Mouse (Mus musculus): ENCODE data around the gene Tnfaip8l2. TPM values are rescaled to one million over a fixed set of nuclear protein-coding genes. Genes with fewer than 3 reads are reported as not detected.
A peak's percentile ranks its signal among the peaks of the same experiment; 100 is the strongest.

Tnfaip8l2 gene
- polyA plus RNA-seq, 1 experiment, result 2.0 TPM

DNA sequence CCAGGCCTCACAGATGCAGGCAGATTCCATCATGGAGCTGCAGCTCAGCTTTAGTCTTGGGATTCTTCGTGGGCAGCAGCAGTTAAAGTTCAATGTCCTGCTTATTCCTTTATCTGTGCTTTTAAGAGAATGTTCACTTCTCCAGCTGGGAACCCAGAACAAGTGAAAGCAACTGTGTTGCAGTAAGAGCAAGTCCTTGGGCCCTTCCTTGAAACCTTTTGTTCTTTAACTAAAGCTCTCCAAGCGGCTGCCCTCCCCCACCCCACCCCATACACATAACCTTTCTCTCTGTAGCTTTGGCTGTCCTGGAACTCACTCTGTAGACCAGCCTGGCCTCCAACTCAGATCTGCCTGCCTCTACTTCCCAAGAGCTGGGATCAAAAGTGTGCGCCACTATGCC is 34.3 kb upstream of the Tnfaip8l2 start:
- WGBS, result 64% methylated on average over 3 of the region's 3 CpGs
- no peak for TF ChIP-seq CTCF (IDR thresholded peaks at IDR 0.05; ENCODE audit: borderline replicate concordance, insufficient read depth, low read depth, low read length)
- no peak for TF ChIP-seq POLR2A (IDR thresholded peaks at IDR 0.05; ENCODE audit: borderline replicate concordance, insufficient read depth, low read length)
- no peak for DNase-seq

DNA sequence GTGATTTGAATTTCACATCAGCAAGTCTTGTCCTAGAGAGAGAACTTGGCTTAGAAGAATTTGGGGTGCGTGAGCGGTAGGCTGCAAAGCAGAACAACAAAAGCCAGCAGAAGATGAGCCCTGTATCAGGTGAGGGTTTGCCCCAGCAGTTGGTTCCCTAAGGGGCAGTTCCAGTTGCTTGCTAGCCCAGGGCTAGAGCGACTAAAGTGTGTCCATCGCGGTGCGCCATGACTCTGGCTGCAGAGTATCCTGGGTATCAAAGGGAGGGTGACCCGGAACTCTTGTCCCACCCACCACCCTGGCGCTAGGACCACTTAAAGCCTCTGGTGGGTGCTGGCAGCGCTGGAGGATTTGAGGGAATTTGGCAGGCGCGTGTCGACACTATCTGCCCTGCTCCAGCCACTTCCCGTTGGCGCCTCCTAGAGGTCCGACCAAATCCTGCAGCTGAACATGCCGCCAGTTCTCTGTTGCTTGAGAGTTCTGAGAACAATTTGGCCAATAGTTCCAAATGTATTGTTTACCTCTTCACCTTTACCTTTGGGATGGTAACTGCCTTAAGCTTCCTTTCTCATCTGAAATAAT is 31.9 kb upstream of the Tnfaip8l2 start:
- TF ChIP-seq POLR2A (IDR thresholded peaks at IDR 0.05; ENCODE audit: borderline replicate concordance, insufficient read depth, low read length), result no peak
- peak; percentile 89 for TF ChIP-seq CTCF (IDR thresholded peaks at IDR 0.05; ENCODE audit: borderline replicate concordance, insufficient read depth, low read depth, low read length)
- peak; percentile 81 to 88 for DNase-seq
- WGBS, result 16% methylated on average over 16 of the region's 16 CpGs
- Histone ChIP-seq H3K27ac (ENCODE audit: insufficient read depth, low read length) (no peak overlapping the region), H3K4me1 (ENCODE audit: control insufficient read depth, insufficient read depth, low read length) (no peaks in the 10 kb centered on the region), H3K27me3 (ENCODE audit: control insufficient read depth, insufficient read depth, low read length) (no peaks in the 10 kb centered on the region), H3K4me3 (replicated peaks; ENCODE audit: insufficient read depth, low read depth, low read length) (no peak overlapping the region)

More for the DNA sequence above, 34.3 kb upstream of the Tnfaip8l2 start:
- no peaks in the 10 kb centered on the region for H3K27me3 ChIP-seq (ENCODE audit: control insufficient read depth, insufficient read depth, low read length)
- no peak overlapping the region for H3K27ac ChIP-seq (ENCODE audit: insufficient read depth, low read length)
- no peaks in the 10 kb centered on the region for H3K4me1 ChIP-seq (ENCODE audit: control insufficient read depth, insufficient read depth, low read length)
- H3K4me3 ChIP-seq (replicated peaks; ENCODE audit: insufficient read depth, low read depth, low read length), result no peak overlapping the region

DNA sequence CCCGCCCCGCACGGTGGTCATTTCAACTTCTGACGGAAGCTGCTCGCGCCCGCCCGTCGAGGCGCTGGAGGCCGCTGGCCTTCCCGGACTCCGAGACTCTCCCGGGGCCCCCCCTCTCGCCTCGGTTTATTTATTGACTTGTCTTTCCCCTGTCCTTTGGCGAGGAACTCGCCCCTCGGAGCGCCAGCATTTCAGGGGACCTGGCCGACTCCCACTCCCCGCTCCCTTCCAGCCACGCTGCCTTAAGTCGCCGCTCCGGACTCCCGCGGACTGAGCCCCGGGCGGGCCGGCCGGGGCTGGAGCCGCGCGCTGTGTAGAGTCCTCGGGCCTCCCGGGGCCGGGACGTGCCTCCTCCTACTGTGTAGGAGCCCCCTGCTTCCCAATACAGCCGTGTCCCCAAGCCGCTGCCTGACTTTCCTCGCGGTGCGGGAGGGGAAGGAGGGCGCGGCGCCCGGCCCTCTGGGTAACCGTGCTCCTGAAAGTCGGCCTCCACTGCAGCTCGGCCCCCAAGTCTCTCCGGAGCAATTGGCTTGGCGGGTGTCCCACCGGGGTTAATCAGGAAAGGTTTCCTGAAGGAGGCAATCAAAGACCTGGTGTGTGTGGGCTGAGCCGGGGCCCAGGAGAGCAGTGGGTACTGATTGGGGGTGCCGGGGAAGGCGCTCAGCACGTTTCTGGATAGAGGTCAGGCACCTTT is 31.2 kb upstream of the Tnfaip8l2 start:
- Histone ChIP-seq H3K27ac (ENCODE audit: insufficient read depth, low read length) (no peak overlapping the region), H3K4me3 (replicated peaks; ENCODE audit: insufficient read depth, low read depth, low read length) (no peak overlapping the region), H3K4me1 (ENCODE audit: control insufficient read depth, insufficient read depth, low read length) (no peaks in the 10 kb centered on the region), H3K27me3 (ENCODE audit: control insufficient read depth, insufficient read depth, low read length) (no peaks in the 10 kb centered on the region)
- WGBS, result 54% methylated on average over 58 of the region's 58 CpGs
- TF ChIP-seq POLR2A (IDR thresholded peaks at IDR 0.05; ENCODE audit: borderline replicate concordance, insufficient read depth, low read length), result no peak
- no peak for TF ChIP-seq CTCF (IDR thresholded peaks at IDR 0.05; ENCODE audit: borderline replicate concordance, insufficient read depth, low read depth, low read length)
- DNase-seq, result peak; percentile 23 to 43

DNA sequence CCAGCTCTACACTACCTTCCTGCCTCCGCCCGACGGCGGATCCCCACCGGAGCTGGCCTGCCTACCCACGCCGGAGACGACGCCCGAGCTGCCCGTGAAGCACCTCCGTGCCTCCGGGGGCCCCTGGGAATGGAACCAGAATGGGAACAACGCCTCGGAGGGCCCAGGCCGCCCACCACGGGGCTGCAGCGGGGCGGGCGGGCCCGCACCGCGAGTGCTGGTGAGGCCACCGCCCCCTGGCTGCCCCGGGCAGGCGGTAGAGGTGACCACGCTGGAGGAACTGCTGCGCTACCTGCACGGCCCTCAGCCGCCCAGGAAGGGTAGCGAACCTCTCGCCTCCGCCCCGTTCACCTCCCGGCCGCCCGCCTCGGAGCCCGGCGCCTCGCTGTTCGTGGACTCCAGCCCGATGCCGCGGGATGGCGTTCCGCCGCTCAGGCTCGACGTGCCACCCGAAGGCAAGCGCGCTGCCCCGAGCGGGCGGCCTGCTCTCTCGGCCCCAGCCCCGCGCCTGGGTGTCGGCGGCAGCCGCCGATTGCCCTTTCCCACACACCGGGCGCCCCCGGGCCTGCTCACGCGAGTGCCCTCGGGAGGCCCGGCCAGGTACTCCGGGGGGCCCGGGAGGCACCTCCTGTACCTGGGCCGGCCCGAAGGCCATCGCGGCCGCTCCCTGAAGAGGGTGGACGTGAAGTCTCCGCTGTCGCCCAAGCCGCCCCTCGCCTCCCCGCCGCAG is 30.5 kb upstream of the Tnfaip8l2 start:
- Histone ChIP-seq H3K4me1 (ENCODE audit: control insufficient read depth, insufficient read depth, low read length) (no peaks in the 10 kb centered on the region), H3K27me3 (ENCODE audit: control insufficient read depth, insufficient read depth, low read length) (no peaks in the 10 kb centered on the region), H3K27ac (ENCODE audit: insufficient read depth, low read length) (no peak overlapping the region), H3K4me3 (replicated peaks; ENCODE audit: insufficient read depth, low read depth, low read length) (no peak overlapping the region)
- WGBS, result 72% methylated on average over 84 of the region's 84 CpGs
- TF ChIP-seq POLR2A (IDR thresholded peaks at IDR 0.05; ENCODE audit: borderline replicate concordance, insufficient read depth, low read length), result no peak
- no peak for TF ChIP-seq CTCF (IDR thresholded peaks at IDR 0.05; ENCODE audit: borderline replicate concordance, insufficient read depth, low read depth, low read length)
- DNase-seq, result peak in 1 of 2 experiments; percentile 30

DNA sequence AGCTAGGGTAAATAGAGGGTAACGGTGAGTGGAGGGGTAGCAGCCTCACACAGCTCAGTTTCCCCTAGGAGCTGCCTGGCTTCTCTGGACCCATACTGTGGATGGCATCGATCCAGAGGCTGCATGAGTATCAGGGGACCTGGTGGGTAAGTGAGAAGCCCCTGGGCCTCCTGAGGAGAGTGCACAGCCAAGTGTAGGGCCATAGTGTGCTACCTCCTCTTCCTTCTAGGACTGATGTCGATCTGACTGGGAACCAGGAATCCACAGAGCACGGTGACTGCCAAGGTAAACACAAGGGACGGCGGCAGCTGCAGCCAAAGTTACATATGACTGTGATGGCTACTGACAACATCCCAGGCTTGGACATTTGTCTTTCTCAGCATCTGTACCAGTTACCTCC is 28.9 kb upstream of the Tnfaip8l2 start:
- Histone ChIP-seq H3K27ac (ENCODE audit: insufficient read depth, low read length) (no peak overlapping the region), H3K4me3 (replicated peaks; ENCODE audit: insufficient read depth, low read depth, low read length) (no peak overlapping the region), H3K4me1 (ENCODE audit: control insufficient read depth, insufficient read depth, low read length) (no peaks in the 10 kb centered on the region), H3K27me3 (ENCODE audit: control insufficient read depth, insufficient read depth, low read length) (no peaks in the 10 kb centered on the region)
- TF ChIP-seq CTCF (IDR thresholded peaks at IDR 0.05; ENCODE audit: borderline replicate concordance, insufficient read depth, low read depth, low read length) (no peak), POLR2A (IDR thresholded peaks at IDR 0.05; ENCODE audit: borderline replicate concordance, insufficient read depth, low read length) (no peak)
- no peak for DNase-seq
- WGBS, result 52% methylated on average over 6 of the region's 6 CpGs

DNA sequence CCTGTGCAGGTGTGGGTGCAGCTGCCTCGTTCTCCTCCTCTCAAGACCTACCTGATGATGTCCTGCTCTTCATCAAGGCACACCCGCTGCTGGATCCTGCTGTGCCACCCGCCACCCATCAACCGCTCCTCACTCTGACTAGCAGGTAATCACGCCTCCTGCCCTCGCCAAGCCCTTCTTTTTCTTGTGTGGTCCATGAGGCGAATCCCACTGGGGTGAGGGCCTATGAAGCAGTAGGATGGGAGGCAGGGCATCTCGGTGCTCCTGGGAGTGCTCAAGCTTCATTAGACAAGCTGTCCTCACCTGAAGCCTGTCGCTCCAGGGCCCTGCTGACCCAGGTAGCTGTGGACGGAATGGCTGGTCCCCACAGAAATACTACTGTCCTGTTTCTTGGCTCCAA is 27.8 kb upstream of the Tnfaip8l2 start:
- no peak for DNase-seq
- Histone ChIP-seq H3K4me1 (ENCODE audit: control insufficient read depth, insufficient read depth, low read length) (no peaks in the 10 kb centered on the region), H3K27me3 (ENCODE audit: control insufficient read depth, insufficient read depth, low read length) (no peaks in the 10 kb centered on the region), H3K27ac (ENCODE audit: insufficient read depth, low read length) (no peak overlapping the region), H3K4me3 (replicated peaks; ENCODE audit: insufficient read depth, low read depth, low read length) (no peak overlapping the region)
- WGBS, result 90% methylated on average over 10 of the region's 10 CpGs
- TF ChIP-seq CTCF (IDR thresholded peaks at IDR 0.05; ENCODE audit: borderline replicate concordance, insufficient read depth, low read depth, low read length) (no peak), POLR2A (IDR thresholded peaks at IDR 0.05; ENCODE audit: borderline replicate concordance, insufficient read depth, low read length) (no peak)

DNA sequence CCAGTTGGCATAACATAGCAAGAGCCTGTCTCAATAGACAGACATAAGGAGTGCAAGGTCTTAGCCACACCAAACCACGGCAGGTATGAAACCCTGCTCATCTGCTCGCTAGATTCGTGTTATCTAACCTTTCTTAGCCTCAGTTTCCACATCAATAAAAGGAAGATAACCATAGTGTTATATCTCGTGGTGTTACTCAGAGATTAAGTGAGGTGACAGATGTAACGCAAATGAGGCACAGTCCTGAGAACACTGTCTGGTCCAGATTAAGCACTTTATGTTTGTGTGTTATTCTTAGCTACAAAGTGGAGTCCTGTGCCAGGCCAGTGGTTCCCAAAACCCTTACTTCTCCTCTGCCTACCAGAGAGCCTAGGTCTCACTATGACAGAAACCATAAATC is 22.7 kb upstream of the Tnfaip8l2 start:
- Histone ChIP-seq H3K27ac (ENCODE audit: insufficient read depth, low read length) (no peak overlapping the region), H3K4me3 (replicated peaks; ENCODE audit: insufficient read depth, low read depth, low read length) (no peak overlapping the region), H3K4me1 (ENCODE audit: control insufficient read depth, insufficient read depth, low read length) (peaks cover 24% of the 10 kb centered on the region), H3K27me3 (ENCODE audit: control insufficient read depth, insufficient read depth, low read length) (no peaks in the 10 kb centered on the region)
- DNase-seq, result no peak
- no peak for TF ChIP-seq CTCF (IDR thresholded peaks at IDR 0.05; ENCODE audit: borderline replicate concordance, insufficient read depth, low read depth, low read length)
- WGBS, result 55% methylated on average over 5 of the region's 5 CpGs

DNA sequence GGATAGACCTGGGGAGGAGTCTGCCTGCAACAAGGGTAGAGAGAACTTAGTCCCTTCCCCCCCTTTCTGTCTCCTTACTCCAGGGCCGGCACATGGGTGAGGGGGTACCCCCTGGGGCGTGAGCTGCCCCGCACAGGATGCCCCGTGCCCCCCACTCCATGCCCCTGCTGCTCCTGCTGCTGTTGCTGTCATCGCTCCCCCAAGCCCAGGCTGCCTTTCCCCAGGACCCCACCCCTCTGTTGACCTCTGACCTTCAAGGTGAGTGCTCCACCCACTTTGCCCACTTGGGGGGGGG is 22.0 kb upstream of the Tnfaip8l2 start:
- WGBS, result 25% methylated on average over 4 of the region's 5 CpGs
- no peak for DNase-seq
- TF ChIP-seq POLR2A (IDR thresholded peaks at IDR 0.05; ENCODE audit: borderline replicate concordance, insufficient read depth, low read length) (no peak), CTCF (IDR thresholded peaks at IDR 0.05; ENCODE audit: borderline replicate concordance, insufficient read depth, low read depth, low read length) (no peak)
- no peak overlapping the region for H3K27ac ChIP-seq (ENCODE audit: insufficient read depth, low read length)
- H3K27me3 ChIP-seq (ENCODE audit: control insufficient read depth, insufficient read depth, low read length), result no peaks in the 10 kb centered on the region
- peaks cover 28% of the 10 kb centered on the region for H3K4me1 ChIP-seq (ENCODE audit: control insufficient read depth, insufficient read depth, low read length)
- H3K4me3 ChIP-seq (replicated peaks; ENCODE audit: insufficient read depth, low read depth, low read length), result no peak overlapping the region
